Mouse (Mus musculus) intestine, postnatal 0 days (tissue): Measurements from ENCODE around the gene Znrd1as. TPM values are rescaled to one million over a fixed set of nuclear protein-coding genes. Genes with fewer than 3 reads are reported as not detected.

Experiments used
- ATAC-seq: fragments of 200-750 bp; cut with Nextera tagmentation; 2 replicates; pipeline ENCODE4 v1.8.0; 2017; ENCODE audit warnings: mild to moderate bottlenecking, moderate TSS enrichment, moderate library complexity
- H3K27ac ChIP-seq: fragments of 300-500 bp; sonication (generic); 2 replicates; pipeline ENCODE4 v1.5.1; 2014; ENCODE audit warnings: mild to moderate bottlenecking, low read depth, low read length, moderate library complexity
- H3K27me3 ChIP-seq: fragments of 300-500 bp; sonication (generic); replicated peaks from 2 replicates; pipeline ENCODE4 v1.6.1; 2014; ENCODE audit warnings: low read length, mixed read lengths; ENCODE audit not compliant: control insufficient read depth, insufficient read depth
- H3K36me3 ChIP-seq: fragments of 300-500 bp; sonication (generic); 2 replicates; pipeline ENCODE4 v1.6.1; 2014; ENCODE audit warnings: mild to moderate bottlenecking, moderate library complexity; ENCODE audit not compliant: control insufficient read depth, insufficient read depth
- H3K4me1 ChIP-seq: fragments of 300-500 bp; sonication (generic); replicated peaks from 2 replicates; pipeline ENCODE4 v1.6.1; 2014; ENCODE audit warnings: antibody characterized with exemption, low read length, mixed read lengths; ENCODE audit not compliant: control insufficient read depth, insufficient read depth
- H3K4me2 ChIP-seq: fragments of 300-500 bp; sonication (generic); replicated peaks from 2 replicates; pipeline ENCODE4 v1.6.1; 2014; ENCODE audit warnings: low read depth, mild to moderate bottlenecking, moderate library complexity
- H3K4me3 ChIP-seq: fragments of 300-500 bp; sonication (generic); 2 replicates; pipeline ENCODE4 v1.5.1; 2014; ENCODE audit warnings: low read depth, low read length
- H3K9ac ChIP-seq: fragments of 300-500 bp; sonication (generic); 2 replicates; pipeline ENCODE4 v1.6.1; 2014; ENCODE audit warnings: mild to moderate bottlenecking, low read depth, low read length
- H3K9me3 ChIP-seq: fragments of 300-500 bp; sonication (generic); 2 replicates; pipeline ENCODE4 v1.6.1; 2016; ENCODE audit warnings: mixed run types; ENCODE audit not compliant: control insufficient read depth
- CTCF ChIP-seq: sonication (generic); IDR thresholded peaks from 2 replicates; pipeline ENCODE4 v1.5.1; 2016; ENCODE audit warnings: low read depth, mild to moderate bottlenecking, control low read depth, antibody characterized with exemption, moderate library complexity
- WGBS: fragments of 180-500 bp; shearing (Covaris S2); extraction: QIAGEN DNeasy Blood & Tissue Kit; methylation state at CpG from one replicate; pipeline ENCODE4 v1.1.7; 2014; 5-methylcytosine and 5-hydroxymethylcytosine counted together
- polyA plus RNA-seq: library from polyadenylated mRNA; unstranded; fragments of >200 nt; fragmentation: Nextera tagmentation; extraction: Ambion mirVana; gene quantifications from 2 replicates; pipeline ENCODE4 v1.2.1, GENCODE M21; 2015

Znrd1as gene
- polyA plus RNA-seq, 1 experiment from 2014 or later, result 5.6 TPM

- Histone ChIP-seq H3K4me3 (no peak overlapping the region), H3K27ac (no peak overlapping the region), H3K36me3 (no peaks in the 10 kb centered on the region), H3K9me3 (no peaks in the 10 kb centered on the region), H3K9ac (no peak overlapping the region), H3K4me1 (no peaks in the 10 kb centered on the region), H3K4me2 (no peak overlapping the region), H3K27me3 (no peaks in the 10 kb centered on the region)
- 72% methylated on average over 4 of the region's 4 CpGs for WGBS
- peak; percentile 43; the same call in 1 of the 2 replicates for ATAC-seq
- no peak for TF ChIP-seq CTCF
Observed at GRCm38 (mm10) chr17:36922715-36923114, 35.7 kb upstream of the Znrd1as start.

- no peak for TF ChIP-seq CTCF
- 67% methylated on average over 4 of the region's 4 CpGs for WGBS
- Histone ChIP-seq H3K4me3 (no peak overlapping the region), H3K27ac (no peak overlapping the region), H3K36me3 (no peaks in the 10 kb centered on the region), H3K27me3 (no peaks in the 10 kb centered on the region), H3K9ac (no peak overlapping the region), H3K4me1 (no peaks in the 10 kb centered on the region), H3K9me3 (no peaks in the 10 kb centered on the region), H3K4me2 (no peak overlapping the region)
- ATAC-seq, result no peak
Observed at GRCm38 (mm10) chr17:36923491-36923890, 34.9 kb upstream of the Znrd1as start.

GRCm38 (mm10) chr17:36927496-36928120 lies 30.8 kb upstream of the Znrd1as start:
- no peak overlapping the region for H3K4me3 ChIP-seq
- ATAC-seq, result no peak
- WGBS, result 44% methylated on average over 10 of the region's 10 CpGs

GRCm38 (mm10) chr17:36929236-36929932 lies 29.0 kb upstream of the Znrd1as start:
- Histone ChIP-seq H3K27me3 (no peaks in the 10 kb centered on the region), H3K36me3 (no peaks in the 10 kb centered on the region), H3K4me2 (no peak overlapping the region), H3K4me3 (no peak overlapping the region), H3K4me1 (no peaks in the 10 kb centered on the region), H3K9ac (no peak overlapping the region), H3K27ac (no peak overlapping the region), H3K9me3 (no peaks in the 10 kb centered on the region)
- no peak for ATAC-seq
- 78% methylated on average over 12 of the region's 12 CpGs for WGBS
- TF ChIP-seq CTCF, result no peak

More at GRCm38 (mm10) chr17:36927496-36928120, 30.8 kb upstream of the Znrd1as start:
- no peaks in the 10 kb centered on the region for H3K36me3 ChIP-seq
- H3K9ac ChIP-seq, result no peak overlapping the region
- H3K4me1 ChIP-seq, result no peaks in the 10 kb centered on the region
- no peak overlapping the region for H3K4me2 ChIP-seq
- no peaks in the 10 kb centered on the region for H3K9me3 ChIP-seq
- H3K27ac ChIP-seq, result no peak overlapping the region
- no peak for TF ChIP-seq CTCF
- H3K27me3 ChIP-seq, result no peaks in the 10 kb centered on the region

- no peak overlapping the region for H3K4me3 ChIP-seq
- no peak overlapping the region for H3K4me2 ChIP-seq
- TF ChIP-seq CTCF, result no peak
- H3K9me3 ChIP-seq, result no peaks in the 10 kb centered on the region
- no peaks in the 10 kb centered on the region for H3K27me3 ChIP-seq
- H3K27ac ChIP-seq, result no peak overlapping the region
- no peaks in the 10 kb centered on the region for H3K36me3 ChIP-seq
- WGBS, result 70% methylated on average over 6 of the region's 6 CpGs
- no peaks in the 10 kb centered on the region for H3K4me1 ChIP-seq
- no peak for ATAC-seq
- H3K9ac ChIP-seq, result no peak overlapping the region
Observed at GRCm38 (mm10) chr17:36930233-36930632, 28.2 kb upstream of the Znrd1as start.

- 81% methylated on average over 4 of the region's 4 CpGs for WGBS
- H3K27ac ChIP-seq, result no peak overlapping the region
- ATAC-seq, result no peak
- no peak overlapping the region for H3K9ac ChIP-seq
- H3K4me2 ChIP-seq, result no peak overlapping the region
- no peaks in the 10 kb centered on the region for H3K27me3 ChIP-seq
- no peaks in the 10 kb centered on the region for H3K9me3 ChIP-seq
- H3K4me1 ChIP-seq, result no peaks in the 10 kb centered on the region
- H3K4me3 ChIP-seq, result no peak overlapping the region
- no peak for TF ChIP-seq CTCF
- no peaks in the 10 kb centered on the region for H3K36me3 ChIP-seq
Observed at GRCm38 (mm10) chr17:36931130-36931529, 27.3 kb upstream of the Znrd1as start.
